Mouse (Mus musculus) mouse embryonic stem cell (cell line): ENCODE results near the gene Ldhb.

Experiments used
- in situ Hi-C, 2 experiments: fragments of 300-500 bp; cut with MboI; formaldehyde crosslinking; loops; 1 replicate in 1 of 2; 3 replicates in 1 of 2; pipeline ENCODE4 v1.14.3; 2019 to 2020; ENCODE audit warnings: low sequenced_read_pairs in 2 of 2, low pct_unique_long_range_greater_than_20kb in 1 of 2, mixed read lengths in 1 of 2; ENCODE audit not compliant: unreplicated experiment in 1 of 2

The Ldhb gene

DNA sequence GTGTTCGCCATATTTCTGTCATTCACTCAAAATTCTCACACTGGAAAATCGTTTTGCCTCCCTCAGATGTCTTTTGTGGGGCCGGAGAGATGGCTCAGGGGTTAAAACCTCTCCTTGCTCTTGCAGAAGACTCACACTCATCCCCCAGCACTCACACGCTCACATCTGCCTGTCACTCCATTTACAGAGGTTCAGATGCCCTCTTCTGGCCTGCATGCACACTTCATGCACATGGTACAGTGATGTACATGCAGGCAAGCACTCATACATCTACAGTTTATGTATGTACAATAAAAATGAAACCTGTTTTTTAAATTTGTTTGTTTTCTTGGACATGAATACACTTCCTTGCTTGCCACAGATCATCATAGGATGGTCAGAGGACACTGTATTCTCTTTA is 38.2 kb downstream of the Ldhb start:
- in situ Hi-C loops, result no loop called here

DNA sequence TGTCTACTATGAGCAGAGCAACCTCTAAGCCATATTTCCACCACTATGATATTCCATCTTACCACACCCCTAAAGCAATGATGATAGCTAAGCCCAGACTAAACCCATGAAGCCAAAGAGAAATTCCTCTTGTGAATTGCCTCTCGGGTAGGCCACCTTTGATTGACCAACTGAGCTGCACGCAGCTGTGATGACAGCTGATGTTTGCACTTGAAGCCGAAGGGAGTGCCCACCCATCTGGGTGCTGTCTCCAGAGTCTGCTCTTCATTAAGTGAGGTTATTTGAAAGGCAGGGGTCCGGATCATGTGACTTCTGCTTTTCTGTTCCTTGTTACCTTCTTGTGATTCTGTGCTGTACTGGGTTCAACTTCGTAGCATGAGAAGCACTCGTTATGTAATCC is 45.6 kb downstream of the Ldhb start:
- in situ Hi-C loops, result no loop called here

DNA sequence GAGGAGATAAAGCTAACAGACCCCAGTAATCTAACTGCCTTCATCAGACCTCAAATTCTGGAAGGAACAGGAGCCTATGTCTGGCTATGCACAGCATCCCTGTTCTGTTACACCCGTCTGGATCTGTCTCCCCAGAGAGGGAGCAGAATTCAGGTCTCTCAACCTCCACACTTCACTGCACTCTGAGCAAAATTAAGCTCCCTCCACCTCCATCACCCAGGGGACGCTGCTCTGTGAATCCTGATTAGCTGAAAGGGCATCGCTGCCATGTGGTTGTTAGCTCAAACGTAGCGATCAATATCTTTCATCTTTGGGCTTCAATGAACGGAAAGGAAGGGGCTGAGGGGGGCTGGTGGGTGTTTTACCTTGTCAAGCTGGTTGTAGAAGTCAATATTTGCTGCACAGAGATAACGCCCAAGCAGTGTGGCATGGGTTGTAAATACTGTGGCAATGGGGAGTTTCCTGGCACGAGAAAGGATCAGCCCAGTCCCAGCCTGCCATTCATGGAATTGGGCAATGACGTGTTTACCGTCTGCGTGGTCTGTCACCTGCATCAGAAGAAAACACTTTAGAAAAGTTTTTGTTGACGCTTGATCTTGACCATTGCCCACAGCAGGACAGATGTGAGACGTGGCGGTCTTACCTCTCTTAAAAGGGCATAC is 48.6 kb downstream of the Ldhb start:
- in situ Hi-C loops, result no loop called here

DNA sequence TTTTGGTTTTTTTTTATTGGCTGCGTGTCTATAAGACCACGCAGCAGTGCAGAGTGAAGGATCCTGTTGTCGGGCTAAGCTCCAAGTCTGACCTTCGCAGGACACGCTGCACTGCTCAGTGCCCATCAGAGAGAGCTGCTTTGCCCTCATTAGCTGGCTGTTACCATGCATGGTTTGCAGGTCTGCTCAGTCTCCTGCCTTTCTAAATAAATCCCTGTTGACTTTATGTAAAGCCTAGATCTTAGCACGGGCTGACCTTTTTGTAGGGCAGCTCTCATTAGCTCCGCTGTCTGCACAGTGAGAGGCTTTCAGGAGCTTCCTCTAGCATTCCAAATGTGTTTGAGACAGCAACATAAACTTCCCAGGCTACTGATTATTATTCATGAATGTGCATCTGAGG is 49.7 kb downstream of the Ldhb start:
- in situ Hi-C loops, result no loop called here

DNA sequence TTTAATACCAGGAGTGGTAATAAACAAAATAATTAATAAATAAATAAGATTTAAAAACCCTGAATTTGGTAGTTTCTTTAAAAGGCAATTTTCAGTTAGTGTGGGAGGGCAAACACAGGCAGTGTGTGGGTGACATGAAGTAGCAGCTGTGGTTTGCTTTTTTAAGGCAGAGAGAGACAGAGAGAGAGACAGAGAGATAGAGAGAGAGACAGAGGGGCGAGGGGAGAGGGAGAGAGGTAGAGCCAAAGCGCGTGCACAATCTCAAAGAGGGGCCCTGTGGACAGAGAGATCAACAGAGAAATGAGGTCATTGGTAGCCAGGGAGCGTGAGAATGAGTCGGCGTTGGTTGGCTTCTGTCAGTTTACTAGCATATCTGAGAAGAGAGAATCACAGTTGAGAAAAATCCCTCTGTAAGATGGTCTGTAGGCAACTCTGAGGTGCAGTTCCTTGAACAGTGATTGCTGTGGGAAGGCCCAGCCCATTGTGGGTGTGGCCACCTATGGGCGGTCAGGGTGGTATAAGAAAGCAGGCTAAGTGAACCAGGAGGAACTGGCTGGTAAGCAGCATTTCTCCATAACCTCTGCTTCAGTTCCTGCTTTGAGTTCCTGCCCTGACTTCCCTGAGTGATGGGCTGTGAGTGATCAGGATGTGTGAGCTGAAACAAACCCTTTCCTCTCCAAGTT is 52.3 kb downstream of the Ldhb start:
- in situ Hi-C loops, result no loop called here

DNA sequence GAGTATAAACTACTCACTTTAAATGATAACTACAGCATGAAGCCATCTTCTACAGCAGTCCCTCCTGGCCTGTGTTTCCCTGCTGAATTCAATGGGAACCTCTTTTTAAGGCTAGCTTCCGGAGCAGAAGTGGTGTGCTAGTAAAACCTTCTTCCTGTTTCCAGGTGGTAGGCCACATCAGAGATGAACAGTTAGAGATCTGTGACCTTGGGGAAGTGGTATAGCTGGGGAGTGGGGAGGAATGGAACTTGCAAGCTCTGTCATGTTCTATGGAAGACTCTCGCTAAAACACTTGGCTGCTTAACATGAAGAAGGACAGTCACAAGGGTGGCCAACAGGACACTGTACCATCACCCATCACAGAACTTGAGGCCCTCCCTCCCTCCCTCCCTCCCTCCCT is 54.4 kb downstream of the Ldhb start:
- in situ Hi-C loops, result no loop called here

DNA sequence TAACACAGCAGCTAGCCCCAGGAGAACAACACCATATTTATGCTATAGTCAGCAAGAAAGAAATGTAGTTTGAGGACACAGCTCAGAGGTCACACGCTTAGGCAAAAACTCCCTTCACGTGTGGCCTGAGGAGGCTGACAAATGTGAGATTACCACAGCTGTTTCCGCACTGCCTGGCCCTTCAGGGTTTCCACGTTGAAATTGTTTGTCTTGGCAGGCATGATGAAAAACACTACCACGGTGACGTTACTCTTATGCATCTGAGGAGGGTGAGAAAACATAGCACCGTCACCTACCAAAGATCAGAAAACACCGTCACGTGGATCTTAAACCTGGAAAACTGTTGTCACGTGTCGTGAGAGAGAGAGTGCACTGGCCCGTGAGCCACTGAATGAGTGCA is 56.4 kb downstream of the Ldhb start:
- in situ Hi-C loops, result no loop called here
